Mouse (Mus musculus) embryonic facial prominence, embryonic 15.5 days (tissue): ENCODE measurements around the gene Adgrg3. TPM values are rescaled to one million over a fixed set of nuclear protein-coding genes. Genes with fewer than 3 reads are reported as not detected.

Experiments used
- ATAC-seq: fragments of 200-750 bp; cut with Nextera tagmentation; 2 replicates; pipeline ENCODE4 v1.8.0; 2017; ENCODE audit warnings: low read depth, moderate TSS enrichment; ENCODE audit not compliant: insufficient number of reproducible peaks, low FRiP score, low TSS enrichment
- H3K27ac ChIP-seq: fragments of 300-500 bp; sonication (generic); replicated peaks from 2 replicates; pipeline ENCODE4 v1.5.1; 2015; ENCODE audit warnings: mild to moderate bottlenecking, inconsistent platforms
- H3K27me3 ChIP-seq: fragments of 300-500 bp; sonication (generic); 2 replicates; pipeline ENCODE4 v1.6.1; 2015; ENCODE audit warnings: inconsistent platforms
- H3K36me3 ChIP-seq: fragments of 300-500 bp; sonication (generic); 2 replicates; pipeline ENCODE4 v1.6.1; 2015; ENCODE audit warnings: mild to moderate bottlenecking, inconsistent platforms
- H3K4me1 ChIP-seq: fragments of 300-500 bp; sonication (generic); 2 replicates; pipeline ENCODE4 v1.6.1; 2015; ENCODE audit warnings: inconsistent platforms
- H3K4me2 ChIP-seq: fragments of 300-500 bp; sonication (generic); replicated peaks from 2 replicates; pipeline ENCODE4 v1.6.1; 2015; ENCODE audit warnings: mild to moderate bottlenecking, inconsistent platforms
- H3K4me3 ChIP-seq: fragments of 300-500 bp; sonication (generic); replicated peaks from 2 replicates; pipeline ENCODE4 v1.5.1; 2015; ENCODE audit warnings: mild to moderate bottlenecking, inconsistent platforms
- H3K9ac ChIP-seq: fragments of 300-500 bp; sonication (generic); 2 replicates; pipeline ENCODE4 v1.6.1; 2015; ENCODE audit warnings: inconsistent platforms
- H3K9me3 ChIP-seq: fragments of 300-500 bp; sonication (generic); replicated peaks from 2 replicates; pipeline ENCODE4 v1.6.1; 2016; ENCODE audit warnings: inconsistent platforms
- WGBS: fragments of 180-500 bp; shearing (Covaris S2); methylation state at CpG from one replicate; pipeline ENCODE4 v1.1.7; 2015; 5-methylcytosine and 5-hydroxymethylcytosine counted together
- polyA plus RNA-seq: library from polyadenylated mRNA; unstranded; fragments of >200 nt; fragmentation: Nextera tagmentation; extraction: Ambion mirVana; gene quantifications from 2 replicates; pipeline ENCODE4 v1.2.1, GENCODE M21; 2015

Adgrg3 gene
- polyA plus RNA-seq, 1 experiment from 2014 or later: 3.8 TPM

- no peak for ATAC-seq
- 2% methylated on average over 14 of the region's 14 CpGs for WGBS
- H3K36me3 ChIP-seq: no peaks in the 10 kb centered on the region
- 0 out of 2 replicates have a peak overlapping the region, but pooled peaks have one; percentile 7 for H3K27ac ChIP-seq
- no peaks in the 10 kb centered on the region for H3K9me3 ChIP-seq
- H3K4me1 ChIP-seq: peaks cover 64% of the 10 kb centered on the region
- no peak overlapping the region for H3K9ac ChIP-seq
- no peaks in the 10 kb centered on the region for H3K27me3 ChIP-seq
- 0 out of 2 replicates have a peak overlapping the region, but pooled peaks have one; percentile 8 for H3K4me2 ChIP-seq
- no peak overlapping the region for H3K4me3 ChIP-seq
These were observed 23.5 kb upstream of the Adgrg3 start for GRCm38 (mm10) chr8:94994006-94994405.

DNA sequence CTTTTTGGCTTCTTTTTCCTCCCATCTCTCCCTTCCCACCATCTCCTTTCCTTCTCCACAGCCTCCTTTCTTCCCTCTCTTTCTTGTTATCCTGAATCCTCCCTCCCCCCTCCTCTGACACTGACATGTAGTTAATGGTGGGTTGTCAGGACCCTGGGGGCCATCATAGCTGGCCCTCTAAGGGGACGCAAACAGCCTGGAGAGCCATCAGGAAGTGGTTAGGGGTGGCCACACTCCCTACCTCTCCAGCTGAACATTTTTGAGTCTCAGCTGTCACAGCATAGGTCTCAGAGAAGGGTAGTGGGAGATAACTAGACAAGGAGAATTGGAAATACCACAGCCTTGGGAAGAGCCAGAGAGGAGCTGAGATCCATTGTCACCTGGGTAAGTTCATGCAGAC is 23.0 kb upstream of the Adgrg3 start:
- no peak for ATAC-seq
- WGBS: 15% methylated on average over 1 of the region's 1 CpGs
- no peaks in the 10 kb centered on the region for H3K27me3 ChIP-seq
- H3K36me3 ChIP-seq: no peaks in the 10 kb centered on the region
- no peak overlapping the region for H3K4me3 ChIP-seq
- H3K4me2 ChIP-seq: no peak overlapping the region
- no peak overlapping the region for H3K9ac ChIP-seq
- peaks cover 64% of the 10 kb centered on the region for H3K4me1 ChIP-seq
- no peaks in the 10 kb centered on the region for H3K9me3 ChIP-seq
- H3K27ac ChIP-seq: no peak overlapping the region

- no peak overlapping the region for H3K4me3 ChIP-seq
- no peak for ATAC-seq
- H3K27me3 ChIP-seq: no peaks in the 10 kb centered on the region
- H3K9me3 ChIP-seq: no peaks in the 10 kb centered on the region
- H3K4me1 ChIP-seq: peaks cover 61% of the 10 kb centered on the region
- 74% methylated on average over 5 of the region's 5 CpGs for WGBS
- no peaks in the 10 kb centered on the region for H3K36me3 ChIP-seq
- no peak overlapping the region for H3K4me2 ChIP-seq
- no peak overlapping the region for H3K9ac ChIP-seq
- no peak overlapping the region for H3K27ac ChIP-seq
These were observed 22.1 kb upstream of the Adgrg3 start for GRCm38 (mm10) chr8:94995336-94995893.

GRCm38 (mm10) chr8:94996037-94996436 is 21.5 kb upstream of the Adgrg3 start:
- no peaks in the 10 kb centered on the region for H3K9me3 ChIP-seq
- H3K36me3 ChIP-seq: no peaks in the 10 kb centered on the region
- ATAC-seq: no peak
- H3K4me3 ChIP-seq: no peak overlapping the region
- WGBS: 70% methylated on average over 12 of the region's 12 CpGs
- no peak overlapping the region for H3K27ac ChIP-seq
- no peak overlapping the region for H3K9ac ChIP-seq
- H3K4me2 ChIP-seq: no peak overlapping the region
- no peaks in the 10 kb centered on the region for H3K27me3 ChIP-seq
- peaks cover 61% of the 10 kb centered on the region for H3K4me1 ChIP-seq

DNA sequence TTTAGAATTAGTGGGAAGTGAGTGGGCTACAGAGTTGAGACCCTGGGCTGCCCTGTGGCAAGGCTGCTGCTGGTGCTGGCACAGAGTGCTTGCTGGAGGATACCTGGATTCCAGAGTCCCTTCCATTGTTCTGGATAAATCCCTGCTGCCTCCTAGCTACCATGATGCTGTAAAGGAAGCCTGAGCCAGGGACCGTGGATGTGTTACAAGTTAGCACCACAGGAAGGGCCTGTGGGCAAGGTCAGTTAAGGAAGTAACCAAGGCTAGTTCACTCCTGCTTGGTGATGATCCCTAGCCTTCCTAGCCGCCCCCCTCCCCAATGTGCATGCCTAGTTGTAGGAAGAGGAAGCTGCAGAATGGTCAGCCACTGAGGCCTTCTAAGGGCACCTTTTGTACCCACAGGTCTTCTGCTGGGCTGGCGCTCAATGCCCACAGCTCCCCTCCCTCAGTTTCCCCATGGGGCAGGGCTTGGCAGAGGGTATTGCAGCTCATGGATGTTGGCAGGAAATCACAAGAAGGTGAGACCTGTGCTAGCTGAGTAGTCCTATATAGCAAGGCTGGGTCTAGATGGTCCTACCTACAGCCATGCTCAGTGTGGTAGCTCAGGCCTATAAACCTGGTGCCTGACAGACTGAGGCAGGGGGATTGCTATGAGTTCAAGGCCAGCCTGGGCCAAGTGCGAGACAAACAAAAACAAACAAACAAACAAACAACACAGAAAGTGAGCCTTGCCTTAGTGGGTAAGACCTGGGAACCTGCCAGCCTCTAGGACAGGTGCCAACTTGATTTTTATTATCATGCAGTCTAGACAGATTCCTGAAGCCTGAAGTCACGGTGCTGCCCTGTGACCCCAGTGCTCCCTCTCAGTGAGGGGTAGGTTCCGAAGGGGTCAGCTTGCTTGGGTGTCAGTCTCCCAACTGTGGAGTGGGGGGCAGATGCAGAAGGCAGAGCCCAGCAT is 20.3 kb upstream of the Adgrg3 start:
- no peak overlapping the region for H3K27ac ChIP-seq
- no peak for ATAC-seq

GRCm38 (mm10) chr8:94997857-94998243 is 19.6 kb upstream of the Adgrg3 start:
- Histone ChIP-seq H3K4me2 (no peak overlapping the region), H3K36me3 (no peaks in the 10 kb centered on the region), H3K27ac (no peak overlapping the region), H3K4me3 (no peak overlapping the region), H3K27me3 (no peaks in the 10 kb centered on the region), H3K4me1 (peaks cover 43% of the 10 kb centered on the region), H3K9me3 (no peaks in the 10 kb centered on the region), H3K9ac (no peak overlapping the region)
- ATAC-seq: no peak
- 80% methylated on average over 6 of the region's 6 CpGs for WGBS

More for the DNA sequence above, 20.3 kb upstream of the Adgrg3 start:
- Histone ChIP-seq H3K4me2 (no peak overlapping the region), H3K27me3 (no peaks in the 10 kb centered on the region), H3K9ac (no peak overlapping the region), H3K4me3 (no peak overlapping the region), H3K36me3 (no peaks in the 10 kb centered on the region), H3K4me1 (peaks cover 50% of the 10 kb centered on the region), H3K9me3 (no peaks in the 10 kb centered on the region)
- WGBS: 49% methylated on average over 6 of the region's 6 CpGs

DNA sequence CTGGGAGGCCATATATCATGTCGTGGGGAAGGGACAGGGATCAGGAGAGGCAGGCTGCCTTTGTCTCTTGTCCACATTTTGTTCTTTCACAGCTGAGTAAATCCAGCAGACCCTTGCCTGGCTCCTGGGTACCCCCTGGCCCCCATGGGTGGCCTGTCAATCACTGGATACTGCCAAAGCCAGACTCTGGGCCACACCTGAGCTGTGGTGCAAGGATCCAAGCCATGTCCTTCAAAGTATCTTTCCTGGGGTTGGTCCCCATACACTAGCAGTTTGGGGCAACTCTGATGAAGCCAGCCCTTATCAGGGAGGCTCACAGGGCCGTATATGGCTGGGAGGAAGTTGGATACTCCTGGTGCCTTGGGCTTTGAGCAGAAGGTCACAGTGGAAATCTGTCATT is 19.1 kb upstream of the Adgrg3 start:
- H3K4me2 ChIP-seq: no peak overlapping the region
- no peaks in the 10 kb centered on the region for H3K9me3 ChIP-seq
- no peak overlapping the region for H3K27ac ChIP-seq
- 66% methylated on average over 2 of the region's 2 CpGs for WGBS
- no peaks in the 10 kb centered on the region for H3K27me3 ChIP-seq
- no peak overlapping the region for H3K4me3 ChIP-seq
- no peak for ATAC-seq
- H3K4me1 ChIP-seq: peaks cover 39% of the 10 kb centered on the region
- H3K36me3 ChIP-seq: no peaks in the 10 kb centered on the region
- no peak overlapping the region for H3K9ac ChIP-seq

DNA sequence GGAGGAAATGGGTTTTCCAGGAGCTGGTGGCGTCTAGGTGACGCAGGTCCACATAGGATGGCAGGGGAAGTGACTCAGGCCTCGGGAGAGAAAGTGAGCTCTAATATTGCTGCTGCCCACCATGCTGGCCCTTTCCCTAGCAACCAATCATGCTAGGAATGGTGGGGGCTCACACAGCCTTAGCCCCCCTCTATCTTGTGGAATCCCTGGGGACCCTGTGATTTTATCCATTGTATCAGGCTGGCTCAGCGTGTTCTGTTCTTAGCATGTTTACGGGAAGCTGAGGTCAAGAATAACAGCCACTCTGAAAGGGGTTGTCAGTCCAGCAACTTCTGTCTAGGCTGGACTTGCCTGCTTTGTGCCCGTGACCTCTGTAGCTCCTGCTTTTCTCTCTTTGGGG is 18.5 kb upstream of the Adgrg3 start:
- H3K9ac ChIP-seq: no peak overlapping the region
- ATAC-seq: no peak
- H3K4me1 ChIP-seq: peaks cover 34% of the 10 kb centered on the region

DNA sequence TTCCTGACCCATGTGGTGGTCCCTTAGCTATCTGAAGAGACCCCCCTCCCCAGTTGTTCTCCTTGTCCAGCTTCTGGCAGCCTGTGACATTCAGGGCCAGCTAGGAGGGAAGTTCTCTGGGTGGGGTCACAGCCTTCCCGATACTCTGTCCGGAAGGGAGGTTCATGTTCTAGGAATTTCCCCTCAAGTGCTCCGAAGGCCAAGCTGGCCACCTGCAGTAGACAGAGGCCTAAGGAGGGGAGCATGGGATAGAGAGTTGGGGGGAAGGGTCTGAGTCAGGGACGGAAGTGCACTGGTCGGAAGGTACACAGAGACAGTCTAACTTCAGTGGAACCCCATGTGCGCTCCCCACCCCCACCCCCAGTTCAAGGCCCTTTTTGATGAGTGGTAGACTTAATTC is 17.5 kb upstream of the Adgrg3 start:
- 0 out of 2 replicates have a peak, but pooled peaks cover 4% of the 10 kb centered on the region for H3K36me3 ChIP-seq
- H3K27ac ChIP-seq: 0 out of 2 replicates have a peak overlapping the region, but pooled peaks have one; percentile 22

More for the DNA sequence above, 18.5 kb upstream of the Adgrg3 start:
- no peak overlapping the region for H3K27ac ChIP-seq
- 56% methylated on average over 6 of the region's 6 CpGs for WGBS
- no peak overlapping the region for H3K4me2 ChIP-seq
- H3K4me3 ChIP-seq: no peak overlapping the region
- no peaks in the 10 kb centered on the region for H3K27me3 ChIP-seq
- H3K9me3 ChIP-seq: no peaks in the 10 kb centered on the region
- H3K36me3 ChIP-seq: 0 out of 2 replicates have a peak, but pooled peaks cover 4% of the 10 kb centered on the region

GRCm38 (mm10) chr8:95000684-95001083 is 16.8 kb upstream of the Adgrg3 start:
- 0 out of 2 replicates have a peak, but pooled peaks cover 4% of the 10 kb centered on the region for H3K36me3 ChIP-seq
- no peak for ATAC-seq
- peaks cover 19% of the 10 kb centered on the region for H3K4me1 ChIP-seq
- H3K27me3 ChIP-seq: no peaks in the 10 kb centered on the region
- no peaks in the 10 kb centered on the region for H3K9me3 ChIP-seq
- H3K27ac ChIP-seq: no peak overlapping the region
- H3K4me2 ChIP-seq: no peak overlapping the region
- 18% methylated on average over 5 of the region's 5 CpGs for WGBS
- H3K4me3 ChIP-seq: no peak overlapping the region
- H3K9ac ChIP-seq: no peak overlapping the region

More for the DNA sequence above, 17.5 kb upstream of the Adgrg3 start:
- Histone ChIP-seq H3K4me2 (no peak overlapping the region), H3K4me3 (no peak overlapping the region), H3K27me3 (no peaks in the 10 kb centered on the region), H3K9ac (no peak overlapping the region), H3K9me3 (no peaks in the 10 kb centered on the region), H3K4me1 (peaks cover 24% of the 10 kb centered on the region)
- 61% methylated on average over 6 of the region's 6 CpGs for WGBS
- ATAC-seq: no peak; the same call in 1 of the 2 replicates

- WGBS: 71% methylated on average over 5 of the region's 5 CpGs
- H3K36me3 ChIP-seq: 0 out of 2 replicates have a peak, but pooled peaks cover 4% of the 10 kb centered on the region
- ATAC-seq: no peak
- H3K27ac ChIP-seq: peak overlapping the region; percentile 12
- no peaks in the 10 kb centered on the region for H3K27me3 ChIP-seq
- H3K4me2 ChIP-seq: no peak overlapping the region
- no peak overlapping the region for H3K9ac ChIP-seq
- H3K4me3 ChIP-seq: no peak overlapping the region
- H3K4me1 ChIP-seq: peaks cover 16% of the 10 kb centered on the region
- no peaks in the 10 kb centered on the region for H3K9me3 ChIP-seq
These were observed 16.3 kb upstream of the Adgrg3 start for GRCm38 (mm10) chr8:95001165-95001564.
